Mouse (Mus musculus): Measurements from ENCODE around the gene Olfr1500. TPM values are rescaled to one million over a fixed set of nuclear protein-coding genes. Genes with fewer than 3 reads are reported as not detected.

The Olfr1500 gene
- not detected for polyA plus RNA-seq (2017; shearing (Covaris generic))

GRCm38 (mm10) chr19:13830388-13830787 lies at the start of gene Olfr1500:
Gene Olfr1500 (minus strand): TSS chr19:13830488.

DNA sequence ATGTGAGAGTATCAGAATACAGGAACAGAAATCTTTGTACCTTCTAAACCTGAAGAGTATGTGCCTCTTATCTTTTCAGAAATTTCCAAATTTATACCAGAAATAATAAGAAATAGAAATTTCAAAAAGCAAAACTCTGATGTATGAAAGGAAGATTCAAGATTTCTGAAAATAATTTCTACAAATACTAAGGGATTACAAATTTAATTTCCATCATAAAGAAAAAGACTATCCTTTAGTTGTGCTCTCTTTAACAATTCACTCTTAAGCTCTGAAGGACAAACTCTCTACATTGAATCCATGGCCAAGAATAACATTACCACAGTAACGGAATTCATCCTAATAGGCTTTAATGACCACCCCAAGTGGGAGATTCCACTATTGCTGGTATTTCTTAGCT lies 31.2 kb upstream of the Olfr1500 start, which contains the start of gene Olfr1502:
Gene Olfr1502 (plus strand): TSS at position 301 of the 400 bp plus-strand sequence.

DNA sequence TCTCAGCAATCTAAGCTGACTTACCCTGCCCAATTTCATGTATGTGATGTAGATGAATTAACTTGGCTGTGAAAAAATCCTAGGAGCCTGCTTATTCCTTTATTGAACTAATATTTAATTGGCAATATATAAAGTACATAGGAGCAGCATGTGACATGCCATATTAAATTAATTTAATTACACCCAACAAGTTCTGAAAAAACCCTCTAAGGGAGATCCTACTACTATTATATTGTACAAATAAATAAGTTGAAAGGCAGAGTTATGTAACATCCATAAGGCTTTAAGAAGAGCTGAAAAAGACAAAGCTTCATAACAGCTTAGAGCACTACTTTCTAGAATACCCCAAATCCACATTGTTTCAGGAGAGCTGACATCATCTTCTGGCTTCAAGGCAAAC lies 20.3 kb upstream of the Olfr1500 start, which contains the start of gene Olfr1501:
Gene Olfr1501 (minus strand): TSS at position 101 of the 400 bp plus-strand sequence.

DNA sequence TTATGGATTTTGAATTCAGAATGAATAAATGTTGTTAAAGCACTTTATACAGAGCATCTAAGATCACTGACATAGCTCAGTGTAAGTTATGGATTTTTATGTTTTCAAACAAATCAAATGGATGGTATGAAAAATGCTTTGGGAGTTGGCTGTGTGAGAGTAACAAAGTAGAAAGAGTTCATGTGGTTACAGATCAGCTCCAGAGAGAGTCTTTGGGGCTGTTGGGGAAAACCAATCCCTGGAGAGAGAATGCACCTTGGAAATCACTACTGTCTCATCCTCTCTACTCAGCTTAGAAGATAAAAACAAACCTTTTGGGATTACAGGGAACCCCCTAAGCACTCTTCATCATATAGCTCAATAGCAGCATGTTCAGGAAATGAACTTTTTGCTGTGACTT lies 10.9 kb downstream of the Olfr1500 start, which contains the start of gene Olfr1499:
Gene Olfr1499 (minus strand): TSS at position 101 of the 400 bp plus-strand sequence.

GRCm38 (mm10) chr19:13798102-13798501 lies 32.2 kb downstream of the Olfr1500 start, which contains the start of gene Olfr1497:
Gene Olfr1497 (minus strand): TSS chr19:13798202.

GRCm38 (mm10) chr19:13777578-13777977 lies 52.7 kb downstream of the Olfr1500 start, which contains the start of gene Olfr1496:
Gene Olfr1496 (plus strand): TSS chr19:13777878.

Other genes starting within 250 kb of the Olfr1500 start
- not detected for gene Olfr1484, start 247.0 kb downstream of the Olfr1500 start, polyA plus RNA-seq (2017; shearing (Covaris generic))
- gene Olfr1487, start 213.1 kb downstream of the Olfr1500 start, polyA plus RNA-seq (2017; shearing (Covaris generic)): under 1 TPM in 1 of 2 experiments, not detected in 1; 0.06 TPM
- not detected for gene Olfr1489, start 198.9 kb downstream of the Olfr1500 start, polyA plus RNA-seq (2017; shearing (Covaris generic))
- gene Olfr1490, start 179.4 kb downstream of the Olfr1500 start, polyA plus RNA-seq (2017; shearing (Covaris generic)): under 1 TPM in 1 of 2 experiments, not detected in 1; 0.34 TPM
- gene Olfr1491, start 133.2 kb downstream of the Olfr1500 start, polyA plus RNA-seq (2017; shearing (Covaris generic)): not detected
- gene Olfr1493-ps1, start 107.2 kb downstream of the Olfr1500 start, polyA plus RNA-seq (2017; shearing (Covaris generic)): under 1 TPM in 1 of 2 experiments, not detected in 1; 0.10 TPM
- gene Olfr1494, start 90.8 kb downstream of the Olfr1500 start, polyA plus RNA-seq (2017; shearing (Covaris generic)): under 1 TPM in 1 of 2 experiments, not detected in 1; 0.20 TPM
- gene Olfr1495, start 65.9 kb downstream of the Olfr1500 start, polyA plus RNA-seq (2017; shearing (Covaris generic)): not detected
- not detected for gene Olfr1496, start 52.6 kb downstream of the Olfr1500 start, polyA plus RNA-seq (2017; shearing (Covaris generic))
- gene Olfr1497, start 32.3 kb downstream of the Olfr1500 start, polyA plus RNA-seq (2017; shearing (Covaris generic)): not detected
- under 1 TPM in 1 of 2 experiments, not detected in 1; 0.08 TPM for gene Olfr1499, start 11.0 kb downstream of the Olfr1500 start, polyA plus RNA-seq (2017; shearing (Covaris generic))
- under 1 TPM in 1 of 2 experiments, not detected in 1; 0.70 TPM for gene Olfr1501, start 20.2 kb upstream of the Olfr1500 start, polyA plus RNA-seq (2017; shearing (Covaris generic))
- gene Olfr1502, start 31.3 kb upstream of the Olfr1500 start, polyA plus RNA-seq (2017; shearing (Covaris generic)): not detected
- gene Olfr1504, start 67.4 kb upstream of the Olfr1500 start, polyA plus RNA-seq (2017; shearing (Covaris generic)): under 1 TPM in 1 of 2 experiments, not detected in 1; 0.38 TPM
- not detected for gene Olfr1505, start 83.0 kb upstream of the Olfr1500 start, polyA plus RNA-seq (2017; shearing (Covaris generic))